Mouse (Mus musculus) lung, postnatal 0 days (tissue): ENCODE measurements at regions not wholly inside any gene's neighbourhood (a gene's known extent, or its start where the extent isn't known, plus 50 kb on each side); places are given as distances from the start of the nearest gene placed in this dataset.

Experiments
- ATAC-seq: fragments of 200-750 bp; cut with Nextera tagmentation; 2 replicates; pipeline ENCODE4 v1.8.0; 2017; ENCODE audit warnings: moderate library complexity
- DNase-seq: peaks from one replicate; pipeline ENCODE4 v3.0.0-alpha.2; 2016; ENCODE audit warnings: low spot score
- H3K27ac ChIP-seq: fragments of 300-500 bp; sonication (generic); 2 replicates; pipeline ENCODE4 v1.5.1; 2014; ENCODE audit warnings: antibody characterized with exemption, mild to moderate bottlenecking, low read length, mixed read lengths
- H3K27me3 ChIP-seq: fragments of 300-500 bp; sonication (generic); replicated peaks from 2 replicates; pipeline ENCODE4 v1.6.1; 2014; ENCODE audit warnings: low read length, mixed read lengths; ENCODE audit not compliant: insufficient read depth
- H3K36me3 ChIP-seq: fragments of 300-500 bp; sonication (generic); 2 replicates; pipeline ENCODE4 v1.6.1; 2014; ENCODE audit warnings: low read length, mixed read lengths; ENCODE audit not compliant: insufficient read depth
- H3K4me1 ChIP-seq: fragments of 300-500 bp; sonication (generic); 2 replicates; pipeline ENCODE4 v1.6.1; 2014; ENCODE audit warnings: antibody characterized with exemption, low read depth, low read length, mixed read lengths; ENCODE audit not compliant: insufficient read depth
- H3K4me2 ChIP-seq: fragments of 300-500 bp; sonication (generic); replicated peaks from 2 replicates; pipeline ENCODE4 v1.6.1; 2014; ENCODE audit warnings: low read depth, mild to moderate bottlenecking, low read length, moderate library complexity, mixed read lengths
- H3K4me3 ChIP-seq: fragments of 300-500 bp; sonication (generic); 2 replicates; pipeline ENCODE4 v1.5.1; 2014; ENCODE audit warnings: low read depth, low read length
- H3K9ac ChIP-seq: fragments of 300-500 bp; sonication (generic); replicated peaks from 2 replicates; pipeline ENCODE4 v1.6.1; 2014; ENCODE audit warnings: low read depth, mild to moderate bottlenecking
- H3K9me3 ChIP-seq: fragments of 300-500 bp; sonication (generic); 2 replicates; pipeline ENCODE4 v1.6.1; 2016; ENCODE audit warnings: low read length, mixed read lengths
- CTCF ChIP-seq: IDR thresholded peaks from 2 replicates; pipeline ENCODE4 v1.5.1; 2016; ENCODE audit warnings: antibody characterized with exemption, mild to moderate bottlenecking
- EP300 ChIP-seq: IDR thresholded peaks from 2 replicates; pipeline ENCODE4 v1.6.1; 2016; ENCODE audit warnings: antibody characterized with exemption, mild to moderate bottlenecking, control low read depth
- WGBS: fragments of 180-500 bp; shearing (Covaris S2); extraction: QIAGEN DNeasy Blood & Tissue Kit; methylation state at CpG from one replicate; pipeline ENCODE4 v1.1.7; 2014; 5-methylcytosine and 5-hydroxymethylcytosine counted together

DNA sequence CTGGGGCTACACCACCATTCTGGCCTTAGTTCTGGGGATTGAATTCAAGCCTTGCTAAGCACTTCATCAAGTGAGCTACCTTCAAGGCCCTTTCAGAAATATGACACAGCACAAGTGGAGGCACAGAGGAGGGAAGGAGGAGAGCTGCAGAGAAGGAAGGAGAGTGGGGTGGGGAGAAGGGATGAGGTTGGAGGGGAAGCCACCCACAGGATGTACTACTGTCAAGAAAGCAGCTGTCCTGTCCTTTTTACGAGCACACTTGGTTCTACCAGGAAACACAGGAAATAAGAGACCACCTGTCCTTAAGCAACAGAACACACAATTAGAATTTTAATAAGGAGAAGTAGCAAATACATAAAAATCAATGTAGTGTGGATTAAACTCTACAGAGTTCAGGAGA, 210.5 kb upstream of the Mkln1 start:
- Histone ChIP-seq H3K9ac (no peak overlapping the region), H3K4me1 (no peaks in the 10 kb centered on the region), H3K27me3 (no peaks in the 10 kb centered on the region), H3K4me3 (no peak overlapping the region), H3K27ac (no peak overlapping the region), H3K9me3 (no peaks in the 10 kb centered on the region), H3K36me3 (no peaks in the 10 kb centered on the region), H3K4me2 (no peak overlapping the region)
- TF ChIP-seq EP300 (no peak), CTCF (no peak)
- no peak for ATAC-seq
- 70% methylated on average over 1 of the region's 1 CpGs for WGBS
- DNase-seq = no peak

DNA sequence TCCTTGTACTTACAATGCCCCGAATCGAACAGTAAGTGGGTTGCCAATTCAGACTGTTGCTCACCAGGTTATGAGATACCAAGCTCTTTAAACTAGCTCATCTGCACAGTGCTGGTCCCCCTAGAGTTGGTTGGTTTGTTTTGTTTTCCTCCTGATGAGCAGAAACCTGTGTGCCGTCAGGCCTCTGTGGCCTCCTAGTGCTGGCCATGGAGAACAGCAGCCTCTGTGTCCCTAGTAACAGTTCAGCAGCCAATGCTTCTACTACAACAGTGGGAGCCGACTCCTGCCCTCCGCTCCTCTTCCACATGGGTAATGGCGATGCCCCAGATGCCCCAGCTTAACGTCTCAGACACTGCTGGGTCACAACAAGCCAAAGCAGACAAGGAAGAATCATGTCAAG, 209.5 kb upstream of the Mkln1 start:
- H3K4me1 ChIP-seq = no peaks in the 10 kb centered on the region
- peak; percentile 81 for TF ChIP-seq CTCF
- no peak for TF ChIP-seq EP300
- ATAC-seq (no peak), DNase-seq (peak; percentile 50)
- H3K9me3 ChIP-seq = no peaks in the 10 kb centered on the region
- H3K4me2 ChIP-seq = no peak overlapping the region
- no peak overlapping the region for H3K9ac ChIP-seq
- no peaks in the 10 kb centered on the region for H3K27me3 ChIP-seq
- no peaks in the 10 kb centered on the region for H3K36me3 ChIP-seq
- H3K4me3 ChIP-seq = no peak overlapping the region
- no peak overlapping the region for H3K27ac ChIP-seq
- WGBS = 48% methylated on average over 7 of the region's 7 CpGs

DNA sequence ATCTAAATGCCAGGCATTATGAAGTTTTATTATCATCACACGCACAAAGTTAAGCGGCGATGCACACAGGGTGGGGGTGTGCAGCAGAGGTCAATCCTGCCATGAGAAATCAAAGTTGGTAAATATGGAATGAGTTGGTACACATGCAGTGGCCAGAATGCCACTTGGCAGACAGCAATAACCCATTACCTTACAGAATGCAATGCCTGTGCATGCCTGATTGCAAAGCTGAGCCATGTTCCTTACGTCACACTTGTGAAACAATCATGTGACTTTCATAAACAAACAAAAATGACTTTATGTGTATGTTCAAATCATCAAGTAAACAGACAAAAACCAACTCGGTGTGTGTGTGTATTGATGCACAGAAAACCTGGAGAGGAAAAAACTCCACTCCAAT, 208.5 kb upstream of the Mkln1 start:
- ATAC-seq (no peak), DNase-seq (no peak)
- Histone ChIP-seq H3K9ac (no peak overlapping the region), H3K36me3 (no peaks in the 10 kb centered on the region), H3K9me3 (no peaks in the 10 kb centered on the region), H3K4me2 (no peak overlapping the region), H3K27ac (no peak overlapping the region), H3K27me3 (no peaks in the 10 kb centered on the region), H3K4me1 (no peaks in the 10 kb centered on the region), H3K4me3 (no peak overlapping the region)
- WGBS = 54% methylated on average over 5 of the region's 5 CpGs
- TF ChIP-seq EP300 = no peak

DNA sequence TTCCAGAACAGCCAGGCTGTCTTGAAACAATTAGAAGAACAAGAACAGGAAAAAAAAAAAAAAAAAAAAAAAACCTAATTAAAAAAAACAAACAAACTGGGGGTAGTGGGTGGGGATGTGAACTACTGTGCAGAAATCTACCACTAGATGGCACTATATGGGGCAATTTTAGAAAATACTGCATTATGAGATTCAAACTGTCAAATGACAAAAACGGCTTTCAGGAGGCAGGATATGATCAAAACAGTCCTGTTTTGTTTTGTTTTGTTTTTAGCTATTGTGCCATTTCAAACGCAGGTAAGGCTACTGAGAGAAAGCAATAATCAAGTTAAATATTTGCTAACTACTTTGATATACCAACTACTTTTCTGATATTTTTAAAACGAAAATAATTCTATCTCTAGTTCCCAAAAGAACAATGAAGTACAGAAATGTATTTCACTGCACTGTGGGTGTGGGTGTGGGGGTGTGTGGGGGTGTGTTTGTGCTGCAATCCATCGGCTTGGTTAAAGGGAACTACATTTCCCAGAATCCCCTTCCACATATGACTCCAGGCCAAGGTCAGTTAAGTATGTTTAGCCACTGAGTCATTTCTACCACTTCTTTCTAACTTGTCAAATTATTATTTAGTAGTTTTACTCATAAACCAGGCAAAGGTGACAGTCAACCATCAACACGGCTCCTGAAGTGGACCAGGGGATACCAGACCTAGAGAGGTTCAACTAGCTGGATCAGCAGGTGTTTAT, 207.7 kb upstream of the Mkln1 start:
- peak; percentile 80 for DNase-seq
- Histone ChIP-seq H3K4me1 (no peaks in the 10 kb centered on the region), H3K4me2 (no peak overlapping the region), H3K9me3 (no peaks in the 10 kb centered on the region), H3K4me3 (no peak overlapping the region), H3K36me3 (no peaks in the 10 kb centered on the region), H3K27ac (peak overlapping the region; percentile 15; the same call in 1 of the 2 replicates), H3K27me3 (no peaks in the 10 kb centered on the region), H3K9ac (no peak overlapping the region)
- 34% methylated on average over 5 of the region's 5 CpGs for whole genome bisulfite sequencing
- peak; percentile 59 for ATAC-seq
- TF ChIP-seq CTCF (peak; percentile 71), EP300 (no peak)

DNA sequence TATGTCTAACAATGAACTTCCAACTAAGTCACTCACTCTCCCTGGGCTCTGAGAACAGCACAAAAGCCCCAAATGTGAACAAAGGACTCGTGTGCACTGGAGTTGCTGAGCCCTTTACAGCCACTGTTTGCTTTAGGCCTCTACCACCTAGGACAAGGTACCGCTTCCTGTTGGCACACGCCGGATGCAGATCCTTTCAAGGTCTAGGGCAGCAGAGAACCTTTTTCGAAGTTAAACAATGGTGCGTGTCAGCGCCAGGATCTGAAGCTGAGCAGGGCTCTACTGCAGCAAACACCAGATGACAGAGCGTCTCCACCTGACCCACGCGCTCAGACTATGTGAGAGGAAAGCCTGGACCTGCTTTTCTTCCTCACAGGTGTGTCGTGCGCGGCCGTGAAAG, 207.0 kb upstream of the Mkln1 start:
- TF ChIP-seq EP300 (no peak), CTCF (no peak)
- Histone ChIP-seq H3K4me1 (no peaks in the 10 kb centered on the region), H3K9me3 (no peaks in the 10 kb centered on the region), H3K27ac (peak overlapping the region; percentile 15; the same call in 1 of the 2 replicates), H3K4me2 (no peak overlapping the region), H3K27me3 (no peaks in the 10 kb centered on the region), H3K9ac (no peak overlapping the region), H3K36me3 (no peaks in the 10 kb centered on the region), H3K4me3 (no peak overlapping the region)
- 68% methylated on average over 14 of the region's 14 CpGs for WGBS
- peak; percentile 25; the same call in 1 of the 2 replicates for ATAC-seq
- DNase-seq = no peak

DNA sequence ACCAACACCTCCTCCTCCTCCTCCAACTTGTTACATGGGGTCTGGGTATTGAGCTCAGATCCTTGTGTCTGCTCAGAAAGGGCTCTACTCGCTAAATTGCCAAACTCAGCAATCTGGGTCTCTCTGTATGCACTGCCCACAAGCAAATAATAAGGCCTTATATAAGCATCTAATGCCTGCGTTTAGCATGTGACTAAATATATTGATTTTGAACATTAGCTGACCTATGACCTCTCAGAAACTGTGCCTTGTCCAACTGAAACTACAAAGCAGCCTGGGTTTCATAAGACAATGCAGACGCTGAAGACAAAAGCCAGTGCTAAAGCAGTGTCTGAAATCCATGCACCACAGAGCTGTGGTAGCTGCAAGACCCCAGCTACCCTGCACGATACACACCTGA, 206.3 kb upstream of the Mkln1 start:
- Histone ChIP-seq H3K4me2 (no peak overlapping the region), H3K9ac (no peak overlapping the region), H3K36me3 (no peaks in the 10 kb centered on the region), H3K27me3 (no peaks in the 10 kb centered on the region), H3K4me1 (no peaks in the 10 kb centered on the region), H3K9me3 (no peaks in the 10 kb centered on the region), H3K27ac (no peak overlapping the region), H3K4me3 (no peak overlapping the region)
- DNase-seq (no peak), ATAC-seq (no peak)
- WGBS = 85% methylated on average over 4 of the region's 4 CpGs
- TF ChIP-seq CTCF (no peak), EP300 (no peak)

DNA sequence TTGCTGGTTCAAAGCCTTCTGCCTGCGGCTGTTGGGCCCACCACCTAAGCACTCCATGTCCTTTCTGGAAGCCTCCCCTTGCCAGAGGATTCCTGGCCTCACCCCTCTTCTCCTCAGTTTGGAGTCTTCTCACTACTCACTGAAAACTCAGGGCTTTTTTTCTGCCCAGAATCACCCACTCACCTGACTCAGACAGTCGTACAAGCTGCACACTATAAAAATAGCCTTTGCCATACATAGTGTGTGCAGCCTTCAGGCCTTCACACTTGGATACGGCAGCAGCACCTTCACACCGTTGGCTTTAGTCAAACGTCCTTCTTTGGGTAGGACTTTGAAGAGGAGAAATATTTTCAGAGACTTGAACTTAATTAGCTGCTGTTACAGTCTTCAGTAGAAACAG, 205.3 kb upstream of the Mkln1 start:
- no peak overlapping the region for H3K4me2 ChIP-seq
- no peaks in the 10 kb centered on the region for H3K9me3 ChIP-seq
- no peaks in the 10 kb centered on the region for H3K4me1 ChIP-seq
- ATAC-seq (no peak), DNase-seq (no peak)
- no peaks in the 10 kb centered on the region for H3K27me3 ChIP-seq
- no peaks in the 10 kb centered on the region for H3K36me3 ChIP-seq
- H3K27ac ChIP-seq = no peak overlapping the region
- no peak overlapping the region for H3K4me3 ChIP-seq
- H3K9ac ChIP-seq = no peak overlapping the region
- no peak for TF ChIP-seq CTCF
- no peak for TF ChIP-seq EP300
- WGBS = 72% methylated on average over 5 of the region's 5 CpGs
